Mouse (Mus musculus): ENCODE results near the gene Myo1c. TPM values are rescaled to one million over a fixed set of nuclear protein-coding genes. Genes with fewer than 3 reads are reported as not detected.

Gene Myo1c
- polyA plus RNA-seq, 1 experiment from 2014 or later, result 62.1 TPM

- Histone ChIP-seq H3K4me2 (no peak overlapping the region), H3K27ac (no peak overlapping the region), H3K4me3 (no peak overlapping the region), H3K9me3 (replicated peaks) (no peaks in the 10 kb centered on the region), H3K4me1 (replicated peaks) (no peaks in the 10 kb centered on the region), H3K27me3 (no peaks in the 10 kb centered on the region), H3K9ac (no peak overlapping the region), H3K36me3 (peaks cover 87% of the 10 kb centered on the region)
- WGBS, result 88% methylated on average over 12 of the region's 12 CpGs
- ATAC-seq (replicated peaks; ENCODE audit: insufficient number of reproducible peaks, insufficient read depth, low FRiP score, low read depth), result no peak; the same call in 1 of the 2 replicates
Measured at GRCm38 (mm10) chr11:75669853-75670200, 19.5 kb downstream of the Myo1c start.

GRCm38 (mm10) chr11:75671426-75672180, 21.3 kb downstream of the Myo1c start:
- ATAC-seq (replicated peaks; ENCODE audit: insufficient number of reproducible peaks, insufficient read depth, low FRiP score, low read depth), result no peak
- Histone ChIP-seq H3K27me3 (no peaks in the 10 kb centered on the region), H3K4me3 (no peak overlapping the region), H3K4me2 (no peak overlapping the region), H3K36me3 (peaks cover 70% of the 10 kb centered on the region), H3K9ac (no peak overlapping the region), H3K27ac (no peak overlapping the region), H3K9me3 (replicated peaks) (no peaks in the 10 kb centered on the region), H3K4me1 (replicated peaks) (no peaks in the 10 kb centered on the region)
- WGBS, result 86% methylated on average over 22 of the region's 22 CpGs

DNA sequence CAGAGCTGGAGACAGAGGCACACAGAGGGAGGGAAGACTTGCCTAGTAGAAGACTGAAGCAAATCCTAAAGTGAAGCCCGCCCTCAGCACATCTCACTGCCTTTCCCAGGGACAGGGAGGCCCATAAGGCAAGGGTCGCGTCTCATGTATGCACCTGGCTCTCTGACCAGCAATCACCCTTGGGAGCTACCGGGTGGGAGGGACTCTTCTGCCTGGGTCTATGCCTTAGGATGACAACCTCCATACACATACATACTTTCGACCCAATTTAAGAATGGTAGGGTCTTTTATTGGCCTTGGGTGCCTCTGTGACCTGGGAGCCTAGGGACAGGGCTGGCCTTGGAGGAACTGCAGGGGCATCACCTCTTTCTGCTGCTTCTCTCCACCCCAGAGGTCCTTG, 23.1 kb downstream of the Myo1c start:
- Histone ChIP-seq H3K4me2 (no peak overlapping the region), H3K27me3 (no peaks in the 10 kb centered on the region), H3K27ac (no peak overlapping the region), H3K36me3 (peaks cover 53% of the 10 kb centered on the region), H3K9me3 (replicated peaks) (no peaks in the 10 kb centered on the region), H3K4me3 (no peak overlapping the region), H3K4me1 (replicated peaks) (peaks cover 2% of the 10 kb centered on the region), H3K9ac (no peak overlapping the region)
- ATAC-seq (replicated peaks; ENCODE audit: insufficient number of reproducible peaks, insufficient read depth, low FRiP score, low read depth), result no peak
- WGBS, result 84% methylated on average over 5 of the region's 5 CpGs

DNA sequence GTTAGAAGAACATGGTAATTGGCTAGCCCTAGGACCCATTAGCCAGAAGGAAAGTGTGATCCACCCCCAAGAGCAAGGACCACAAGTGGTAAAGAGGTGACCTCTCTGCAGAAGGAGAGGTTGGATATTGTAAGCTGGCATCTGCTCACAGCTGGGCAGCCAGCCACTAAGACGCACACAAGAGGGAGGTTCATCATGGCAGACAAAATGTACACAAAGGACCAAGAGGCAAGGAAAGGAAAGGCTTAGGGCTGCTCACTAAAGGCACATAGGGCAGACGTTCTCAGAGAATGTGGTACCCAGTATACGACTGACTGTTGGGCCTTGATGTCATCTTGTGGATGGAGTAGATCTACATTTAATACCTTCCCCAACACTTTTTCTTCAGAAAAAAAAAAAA, 24.6 kb downstream of the Myo1c start:
- no peaks in the 10 kb centered on the region for H3K27me3 ChIP-seq
- ATAC-seq (replicated peaks; ENCODE audit: insufficient number of reproducible peaks, insufficient read depth, low FRiP score, low read depth), result no peak
- H3K36me3 ChIP-seq, result peaks cover 39% of the 10 kb centered on the region
- peaks cover 4% of the 10 kb centered on the region for H3K4me1 ChIP-seq (replicated peaks)
- H3K27ac ChIP-seq, result no peak overlapping the region
- H3K9ac ChIP-seq, result no peak overlapping the region
- no peak overlapping the region for H3K4me3 ChIP-seq
- no peak overlapping the region for H3K4me2 ChIP-seq
- WGBS, result 74% methylated on average over 3 of the region's 3 CpGs
- H3K9me3 ChIP-seq (replicated peaks), result no peaks in the 10 kb centered on the region

DNA sequence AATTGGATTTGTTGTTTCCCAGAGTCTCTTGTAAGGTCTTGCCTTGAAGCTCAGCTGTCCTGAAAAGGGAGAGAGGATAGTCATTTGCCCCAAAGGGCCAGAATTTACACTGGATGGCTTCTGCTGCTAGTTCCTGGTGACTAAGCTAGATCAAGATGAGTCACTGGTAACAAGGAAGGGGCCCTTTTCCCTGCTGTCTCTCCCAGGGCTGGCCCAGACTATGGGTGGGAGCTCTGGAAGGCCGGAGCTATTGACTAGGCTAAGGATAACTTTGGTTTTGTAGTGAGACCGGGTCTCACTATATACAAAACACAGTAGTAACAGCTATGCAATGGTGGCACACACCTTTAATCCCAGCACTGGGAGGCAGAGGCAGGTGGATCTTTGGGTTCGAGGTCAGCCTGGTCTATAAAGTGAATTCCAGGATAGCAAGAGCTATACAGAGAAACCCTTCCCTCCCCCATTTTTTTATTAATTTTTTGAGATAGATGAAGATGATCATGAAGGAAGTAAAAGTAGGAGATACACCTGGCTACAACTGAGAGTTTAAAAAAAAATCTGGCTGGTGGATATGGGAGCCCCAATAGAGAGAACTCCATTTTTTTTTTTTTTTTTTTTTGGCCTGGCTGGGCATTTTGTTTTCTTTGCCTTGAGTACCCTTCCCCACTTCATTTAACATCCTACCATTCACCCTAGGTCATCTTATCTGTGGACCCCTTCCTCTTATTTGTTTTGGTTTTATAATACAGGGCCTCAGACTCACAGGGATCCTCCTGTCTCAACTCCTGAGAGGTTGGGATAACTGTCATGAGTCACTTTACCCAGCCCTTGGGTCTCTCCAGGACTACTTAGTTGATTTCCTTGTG, 27.8 kb downstream of the Myo1c start:
- Histone ChIP-seq H3K4me3 (peak overlapping the region; percentile 99), H3K36me3 (peaks cover 9% of the 10 kb centered on the region), H3K4me1 (replicated peaks) (peaks cover 19% of the 10 kb centered on the region), H3K4me2 (peak overlapping the region; percentile 76), H3K9me3 (replicated peaks) (no peaks in the 10 kb centered on the region), H3K27me3 (no peaks in the 10 kb centered on the region), H3K27ac (peak overlapping the region; percentile 98), H3K9ac (peak overlapping the region; percentile 99)
- 80% methylated on average over 3 of the region's 3 CpGs for WGBS
- ATAC-seq (replicated peaks; ENCODE audit: insufficient number of reproducible peaks, insufficient read depth, low FRiP score, low read depth), result no peak

- peak within 1 kb of the TSS; percentile 99 for H3K4me3 ChIP-seq
- H3K27ac ChIP-seq, result peak within 1 kb of the TSS; percentile 98
- peaks cover 19% of the 10 kb centered on the region for H3K4me1 ChIP-seq (replicated peaks)
- ATAC-seq (replicated peaks; ENCODE audit: insufficient number of reproducible peaks, insufficient read depth, low FRiP score, low read depth), result peak; percentile 97
- peaks cover 9% of the 10 kb centered on the region; the same call in 1 of the 2 replicates for H3K36me3 ChIP-seq
- H3K9ac ChIP-seq, result peak within 1 kb of the TSS; percentile 99
- H3K4me2 ChIP-seq, result peak within 1 kb of the TSS; percentile 76
- no peaks in the 10 kb centered on the region for H3K9me3 ChIP-seq (replicated peaks)
- no peaks in the 10 kb centered on the region for H3K27me3 ChIP-seq
- under 1% methylated on average over 55 of the region's 55 CpGs for WGBS
Measured at GRCm38 (mm10) chr11:75678747-75679438, 28.6 kb downstream of the Myo1c start, which contains the start of gene Crk. Crk (plus strand) TSS chr11:75679259.

DNA sequence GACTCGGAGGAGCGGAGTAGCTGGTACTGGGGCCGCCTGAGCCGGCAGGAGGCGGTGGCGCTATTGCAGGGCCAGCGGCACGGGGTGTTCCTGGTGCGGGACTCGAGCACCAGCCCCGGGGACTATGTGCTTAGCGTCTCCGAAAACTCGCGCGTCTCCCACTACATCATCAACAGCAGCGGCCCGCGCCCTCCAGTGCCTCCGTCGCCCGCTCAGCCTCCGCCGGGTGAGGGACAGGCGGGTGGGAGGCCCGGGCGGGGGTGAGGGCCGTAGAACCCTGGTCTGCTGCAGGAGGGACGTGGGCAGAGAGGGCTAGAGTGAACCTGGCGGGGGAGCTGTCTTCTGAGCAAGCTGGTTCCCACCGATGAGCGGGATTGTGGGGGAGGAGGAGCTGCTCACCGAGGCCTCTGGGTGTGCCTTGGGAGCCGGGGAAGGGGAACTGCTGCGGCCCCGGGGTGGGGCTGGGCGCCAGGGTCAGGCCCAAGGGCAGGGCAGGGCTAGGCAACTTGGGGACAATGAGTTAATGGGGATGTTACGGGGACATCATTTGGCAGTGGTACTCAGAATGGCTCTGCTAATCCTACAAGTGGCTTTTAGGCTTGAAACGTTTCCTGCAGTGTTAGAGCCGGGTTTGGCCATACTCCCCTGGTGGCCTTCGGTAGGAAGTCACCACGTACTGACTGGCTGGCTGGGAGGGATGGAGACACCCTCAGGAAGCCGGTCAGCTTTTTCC, 29.3 kb downstream of the Myo1c start:
- WGBS, result under 1% methylated on average over 42 of the region's 43 CpGs
- ATAC-seq (replicated peaks; ENCODE audit: insufficient number of reproducible peaks, insufficient read depth, low FRiP score, low read depth), result peak; percentile 63

GRCm38 (mm10) chr11:75684462-75684861, 34.2 kb downstream of the Myo1c start:
- Histone ChIP-seq H3K36me3 (peaks cover 13% of the 10 kb centered on the region; the same call in 1 of the 2 replicates), H3K9ac (no peak overlapping the region), H3K27me3 (no peaks in the 10 kb centered on the region), H3K4me2 (no peak overlapping the region), H3K4me1 (replicated peaks) (peaks cover 31% of the 10 kb centered on the region), H3K4me3 (no peak overlapping the region), H3K27ac (no peak overlapping the region), H3K9me3 (replicated peaks) (no peaks in the 10 kb centered on the region)
- WGBS, result 95% methylated on average over 5 of the region's 5 CpGs
- no peak for ATAC-seq (replicated peaks; ENCODE audit: insufficient number of reproducible peaks, insufficient read depth, low FRiP score, low read depth)

More for the DNA sequence above, 29.3 kb downstream of the Myo1c start:
- H3K9ac ChIP-seq, result peak overlapping the region; percentile 99
- peak overlapping the region; percentile 99 for H3K4me3 ChIP-seq
- peaks cover 13% of the 10 kb centered on the region; the same call in 1 of the 2 replicates for H3K36me3 ChIP-seq
- no peaks in the 10 kb centered on the region for H3K9me3 ChIP-seq (replicated peaks)
- H3K4me1 ChIP-seq (replicated peaks), result peaks cover 19% of the 10 kb centered on the region
- peak overlapping the region; percentile 98 for H3K27ac ChIP-seq
- peak overlapping the region; percentile 71 for H3K4me2 ChIP-seq
- H3K27me3 ChIP-seq, result no peaks in the 10 kb centered on the region

- H3K9ac ChIP-seq, result no peak overlapping the region
- ATAC-seq (replicated peaks; ENCODE audit: insufficient number of reproducible peaks, insufficient read depth, low FRiP score, low read depth), result no peak
- no peaks in the 10 kb centered on the region for H3K9me3 ChIP-seq (replicated peaks)
- H3K36me3 ChIP-seq, result peaks cover 13% of the 10 kb centered on the region; the same call in 1 of the 2 replicates
- no peak overlapping the region for H3K4me3 ChIP-seq
- H3K4me2 ChIP-seq, result no peak overlapping the region
- H3K4me1 ChIP-seq (replicated peaks), result peaks cover 31% of the 10 kb centered on the region
- H3K27ac ChIP-seq, result no peak overlapping the region
- 69% methylated on average over 2 of the region's 2 CpGs for WGBS
- H3K27me3 ChIP-seq, result no peaks in the 10 kb centered on the region
Measured at GRCm38 (mm10) chr11:75684956-75685355, 34.7 kb downstream of the Myo1c start.

GRCm38 (mm10) chr11:75687343-75687993, 37.2 kb downstream of the Myo1c start:
- peaks cover 16% of the 10 kb centered on the region for H3K4me1 ChIP-seq (replicated peaks)
- no peak overlapping the region for H3K9ac ChIP-seq
- no peak overlapping the region for H3K4me2 ChIP-seq
- no peaks in the 10 kb centered on the region for H3K9me3 ChIP-seq (replicated peaks)
- H3K4me3 ChIP-seq, result no peak overlapping the region
- WGBS, result 54% methylated on average over 2 of the region's 2 CpGs
- peak overlapping the region; percentile 65 for H3K27ac ChIP-seq
- peaks cover 29% of the 10 kb centered on the region for H3K36me3 ChIP-seq
- H3K27me3 ChIP-seq, result no peaks in the 10 kb centered on the region
- ATAC-seq (replicated peaks; ENCODE audit: insufficient number of reproducible peaks, insufficient read depth, low FRiP score, low read depth), result no peak
